In genomic region chr15:88890751-88891675, GRCm38 (mm10) we compare ENCODE assay signal across 8 mouse cellular contexts. TPM values are rescaled to one million over a fixed set of nuclear protein-coding genes. Genes with fewer than 3 reads are reported as not detected.
DNase-seq lines count a peak whose midpoint lies in the region; ATAC-seq and TF ChIP-seq lines count a peak whose summit lies in the region.

No protein-coding gene starts in this region.

- 1% methylated on average over 39 of the region's 41 CpGs for WGBS in forebrain, embryonic 14.5 days
- 3% methylated on average over 41 of the region's 41 CpGs for WGBS in lung, adult 2 months
- under 1% methylated on average over 39 of the region's 41 CpGs for WGBS in neural tube, embryonic 15.5 days

- H3K9ac ChIP-seq in forebrain, embryonic 14.5 days (ENCODE audit: low read length), result peak overlapping the region; percentile 65
- peak overlapping the region; percentile 65 for H3K9ac ChIP-seq in neural tube, embryonic 15.5 days (replicated peaks)

- DNase-seq in G1E (ENCODE audit: low spot score), result no peak
- peak; percentile 80 for DNase-seq in cerebellum, adult 11 months
- DNase-seq in forebrain, embryonic 14.5 days (ENCODE audit: low spot score), result peak; percentile 82
- DNase-seq in heart, postnatal 36 days, result peak; percentile 42 to 54
- peak; percentile 60 to 63 for DNase-seq in layer of hippocampus, adult 18-20 months (ENCODE audit: low spot score in 2 of 2)
- peak; percentile 83 for DNase-seq in lung, adult 2 months
- DNase-seq in thymus, adult 18-20 months, result peak; percentile 32 to 48

- intact Hi-C loops in heart, postnatal 36 days (cut with DNase I), result no loop called here

- no peaks in the 10 kb centered on the region for H3K36me3 ChIP-seq in G1E (replicated peaks)
- no peaks in the 10 kb centered on the region for H3K36me3 ChIP-seq in forebrain, embryonic 14.5 days (ENCODE audit: control insufficient read depth, insufficient read depth, low read length)
- no peaks in the 10 kb centered on the region for H3K36me3 ChIP-seq in neural tube, embryonic 15.5 days

- no peak overlapping the region for H3K27ac ChIP-seq in forebrain, embryonic 14.5 days (ENCODE audit: low read depth, low read length)
- peak overlapping the region; percentile 70 for H3K27ac ChIP-seq in neural tube, embryonic 15.5 days (replicated peaks)

- peaks cover 35% of the 10 kb centered on the region for H3K27me3 ChIP-seq in G1E (ENCODE audit: insufficient read depth, low read length)
- H3K27me3 ChIP-seq in forebrain, embryonic 14.5 days (replicated peaks; ENCODE audit: control insufficient read depth, insufficient read depth, low read length), result 0 out of 2 replicates have a peak, but pooled peaks cover 5% of the 10 kb centered on the region
- H3K27me3 ChIP-seq in neural tube, embryonic 15.5 days (replicated peaks), result peaks cover 6% of the 10 kb centered on the region

- TF ChIP-seq CTCF in G1E (IDR thresholded peaks at IDR 0.05; ENCODE audit: low read depth, low read length), result no peak
- TF ChIP-seq CTCF in lung, adult 2 months (IDR thresholded peaks at IDR 0.05; ENCODE audit: insufficient read depth, low read length), result no peak

- H3K4me1 ChIP-seq in G1E (ENCODE audit: insufficient read depth, low read depth, low read length), result peaks cover 10% of the 10 kb centered on the region
- peaks cover 7% of the 10 kb centered on the region; the same call in 1 of the 2 replicates for H3K4me1 ChIP-seq in forebrain, embryonic 14.5 days (ENCODE audit: control insufficient read depth, insufficient read depth, low read length)
- H3K4me1 ChIP-seq in lung, adult 2 months (ENCODE audit: control insufficient read depth, insufficient read depth, low read length), result peaks cover 5% of the 10 kb centered on the region; the same call in 1 of the 2 replicates
- peaks cover 16% of the 10 kb centered on the region for H3K4me1 ChIP-seq in neural tube, embryonic 15.5 days

- peak overlapping the region; percentile 64 for H3K4me2 ChIP-seq in forebrain, embryonic 14.5 days (ENCODE audit: low read length)
- peak overlapping the region; percentile 95 for H3K4me2 ChIP-seq in neural tube, embryonic 15.5 days

- no peaks in the 10 kb centered on the region for H3K9me3 ChIP-seq in G1E (replicated peaks)
- H3K9me3 ChIP-seq in forebrain, embryonic 14.5 days (replicated peaks; ENCODE audit: control insufficient read depth, low read length), result no peaks in the 10 kb centered on the region
- H3K9me3 ChIP-seq in neural tube, embryonic 15.5 days (replicated peaks), result no peaks in the 10 kb centered on the region

- TF ChIP-seq POLR2A in lung, adult 2 months (IDR thresholded peaks at IDR 0.05; ENCODE audit: borderline replicate concordance, extremely low read depth, low read depth, low read length), result 0 out of 2 replicates have a peak, but pooled peaks have one; percentile 20

- peak overlapping the region; percentile 24; the same call in 1 of the 2 replicates for H3K4me3 ChIP-seq in G1E (ENCODE audit: low read depth, low read length)
- peak overlapping the region; percentile 41 for H3K4me3 ChIP-seq in forebrain, embryonic 14.5 days (ENCODE audit: low read depth, low read length)
- H3K4me3 ChIP-seq in lung, adult 2 months (replicated peaks; ENCODE audit: extremely low read depth, low read depth, low read length), result peak overlapping the region; percentile 62
- peak overlapping the region; percentile 48 for H3K4me3 ChIP-seq in neural tube, embryonic 15.5 days (replicated peaks)

- no peak for ATAC-seq in G1E (ENCODE audit: extremely low read depth, insufficient number of reproducible peaks, low FRiP score, poor library complexity, severe bottlenecking)
- ATAC-seq in forebrain, embryonic 14.5 days, result peak; percentile 92
- ATAC-seq in neural tube, embryonic 15.5 days (ENCODE audit: low FRiP score), result peak; percentile 95

RNA-seq across cellular contexts. Expression of gene Pim3, which starts 29.0 kb away (rescaled TPM):
- total RNA-seq in G1E (2014; fragmentation: Nextera tagmentation) (2.1 and 5.3 TPM in 2 replicates), G1E (2017) (3.4 and 3.7 TPM in 2 replicates)
- 6.0 and 6.8 TPM in 2 replicates for polyA plus RNA-seq in G1E (2012)
- 49.1 and 52.9 TPM in 2 replicates for polyA plus RNA-seq in forebrain, embryonic 14.5 days (2014; fragmentation: Nextera tagmentation; extraction: Ambion mirVana)
- 100 to 1,000 TPM; 120 to 134 TPM for total RNA-seq in heart, postnatal 36 days (2021)
- total RNA-seq in layer of hippocampus, adult 18-20 months (2021), result 10 to 100 TPM; 36.8 to 47.6 TPM
- polyA plus RNA-seq in lung, adult 2 months (2012; rRNA removed), result 55.0 and 97.1 TPM in 2 replicates
- polyA plus RNA-seq in neural tube, embryonic 15.5 days (2015; fragmentation: Nextera tagmentation; extraction: Ambion mirVana), result 66.8 and 78.7 TPM in 2 replicates
